In the genomic region with DNA sequence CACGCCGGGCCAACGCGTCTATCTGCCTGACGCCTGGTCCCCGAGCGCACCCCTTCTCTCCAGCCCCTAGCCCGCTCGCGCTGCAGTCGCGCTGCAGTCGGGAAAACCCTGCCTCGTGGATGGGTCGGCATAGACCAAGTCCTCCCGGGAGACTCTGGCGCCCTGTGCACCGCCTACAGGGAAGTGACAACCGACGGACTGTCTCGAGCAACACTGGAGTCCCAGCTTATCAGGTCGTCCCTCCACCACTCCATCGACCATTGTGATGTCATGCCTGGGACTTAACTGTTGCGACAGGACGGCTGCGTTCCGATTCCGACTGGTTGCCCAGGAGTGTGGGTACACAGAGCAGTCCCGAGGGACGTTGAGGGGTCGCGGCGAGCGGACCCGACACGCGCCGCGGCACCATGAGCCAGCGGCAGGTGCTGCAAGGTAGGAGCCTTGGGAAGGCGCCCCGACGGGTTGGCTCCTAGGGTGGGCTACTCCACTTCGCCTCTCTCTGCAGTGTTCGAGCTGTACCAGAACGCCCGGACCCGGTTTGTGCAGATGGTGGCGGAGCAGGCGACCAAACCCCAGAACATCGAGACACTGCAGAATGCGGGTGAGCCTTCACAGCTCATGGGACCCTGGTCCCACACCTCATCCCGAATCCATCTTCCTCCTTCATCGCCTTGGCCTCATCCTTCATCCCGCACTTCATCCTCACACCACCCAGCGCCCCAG, we compare ENCODE assay signal across 8 mouse cellular contexts. TPM values are rescaled to one million over a fixed set of nuclear protein-coding genes. Genes with fewer than 3 reads are reported as not detected.
DNase-seq lines count a peak whose midpoint lies in the region; ATAC-seq and TF ChIP-seq lines count a peak whose summit lies in the region.

No protein-coding gene starts in this region.

- 1% methylated on average over 56 of the region's 56 CpGs for WGBS in kidney, embryonic 15.5 days
- WGBS in embryonic facial prominence, embryonic 14.5 days = under 1% methylated on average over 54 of the region's 56 CpGs
- WGBS in hindbrain, postnatal 0 days = 2% methylated on average over 53 of the region's 56 CpGs
- WGBS in stomach, postnatal 0 days = 2% methylated on average over 56 of the region's 56 CpGs

- H3K4me2 ChIP-seq in kidney, embryonic 15.5 days = peak overlapping the region; percentile 41
- no peak overlapping the region for H3K4me2 ChIP-seq in embryonic facial prominence, embryonic 14.5 days (ENCODE audit: low read depth, low read length)
- no peak overlapping the region for H3K4me2 ChIP-seq in hindbrain, postnatal 0 days (ENCODE audit: low read depth, low read length)
- H3K4me2 ChIP-seq in stomach, postnatal 0 days (replicated peaks; ENCODE audit: low read depth) = peak overlapping the region; percentile 32; the same call in 1 of the 2 replicates

- no peak for TF ChIP-seq EP300 in stomach, postnatal 0 days (optimal IDR thresholded peaks at IDR 0.05)

- ATAC-seq in kidney, embryonic 15.5 days (replicated peaks; ENCODE audit: low FRiP score) = no peak; the same call in 1 of the 2 replicates
- no peak for ATAC-seq in G1E (ENCODE audit: extremely low read depth, insufficient number of reproducible peaks, low FRiP score, poor library complexity, severe bottlenecking)
- no peak for ATAC-seq in embryonic facial prominence, embryonic 14.5 days (ENCODE audit: low read depth)
- no peak for ATAC-seq in hindbrain, postnatal 0 days
- peak; percentile 27; the same call in 1 of the 2 replicates for ATAC-seq in stomach, postnatal 0 days (ENCODE audit: low FRiP score, low TSS enrichment)

- H3K4me1 ChIP-seq in kidney, embryonic 15.5 days = peaks cover 17% of the 10 kb centered on the region
- H3K4me1 ChIP-seq in G1E (ENCODE audit: insufficient read depth, low read depth, low read length) = peaks cover 27% of the 10 kb centered on the region
- H3K4me1 ChIP-seq in embryonic facial prominence, embryonic 14.5 days (ENCODE audit: control insufficient read depth, insufficient read depth, low read length) = no peaks in the 10 kb centered on the region; the same call in 1 of the 2 replicates
- H3K4me1 ChIP-seq in hindbrain, postnatal 0 days (ENCODE audit: insufficient read depth, low read length) = no peaks in the 10 kb centered on the region
- H3K4me1 ChIP-seq in megakaryocyte, embryonic 14.5 days = peaks cover 24% of the 10 kb centered on the region
- H3K4me1 ChIP-seq in stomach, postnatal 0 days (replicated peaks; ENCODE audit: control insufficient read depth, insufficient read depth) = no peaks in the 10 kb centered on the region

- H3K9me3 ChIP-seq in kidney, embryonic 15.5 days (replicated peaks) = no peaks in the 10 kb centered on the region
- H3K9me3 ChIP-seq in G1E (replicated peaks) = peaks cover 7% of the 10 kb centered on the region
- H3K9me3 ChIP-seq in embryonic facial prominence, embryonic 14.5 days (ENCODE audit: control insufficient read depth, low read length) = no peaks in the 10 kb centered on the region
- no peaks in the 10 kb centered on the region for H3K9me3 ChIP-seq in hindbrain, postnatal 0 days (ENCODE audit: low read length)
- 0 out of 2 replicates have a peak, but pooled peaks cover 5% of the 10 kb centered on the region for H3K9me3 ChIP-seq in megakaryocyte, embryonic 14.5 days
- H3K9me3 ChIP-seq in stomach, postnatal 0 days (ENCODE audit: control insufficient read depth, low read length) = no peaks in the 10 kb centered on the region

- no peaks in the 10 kb centered on the region for H3K36me3 ChIP-seq in kidney, embryonic 15.5 days
- H3K36me3 ChIP-seq in G1E (replicated peaks) = no peaks in the 10 kb centered on the region
- H3K36me3 ChIP-seq in embryonic facial prominence, embryonic 14.5 days (ENCODE audit: control insufficient read depth, insufficient read depth, low read length) = no peaks in the 10 kb centered on the region
- no peaks in the 10 kb centered on the region for H3K36me3 ChIP-seq in hindbrain, postnatal 0 days (ENCODE audit: insufficient read depth, low read length)
- H3K36me3 ChIP-seq in megakaryocyte, embryonic 14.5 days (replicated peaks; ENCODE audit: low read length) = no peaks in the 10 kb centered on the region
- H3K36me3 ChIP-seq in stomach, postnatal 0 days (ENCODE audit: control insufficient read depth, insufficient read depth, low read length) = no peaks in the 10 kb centered on the region

- H3K27me3 ChIP-seq in kidney, embryonic 15.5 days = peaks cover 76% of the 10 kb centered on the region
- peaks cover 57% of the 10 kb centered on the region for H3K27me3 ChIP-seq in G1E (ENCODE audit: insufficient read depth, low read length)
- peaks cover 78% of the 10 kb centered on the region for H3K27me3 ChIP-seq in embryonic facial prominence, embryonic 14.5 days (replicated peaks; ENCODE audit: control insufficient read depth, insufficient read depth, low read length)
- peaks cover 50% of the 10 kb centered on the region for H3K27me3 ChIP-seq in hindbrain, postnatal 0 days (ENCODE audit: insufficient read depth, low read length)
- peaks cover 73% of the 10 kb centered on the region for H3K27me3 ChIP-seq in megakaryocyte, embryonic 14.5 days (replicated peaks)
- peaks cover 10% of the 10 kb centered on the region; the same call in 1 of the 2 replicates for H3K27me3 ChIP-seq in stomach, postnatal 0 days (ENCODE audit: control insufficient read depth, insufficient read depth, low read length)

- no peak overlapping the region for H3K9ac ChIP-seq in kidney, embryonic 15.5 days
- no peak overlapping the region for H3K9ac ChIP-seq in embryonic facial prominence, embryonic 14.5 days (ENCODE audit: low read depth, low read length)
- H3K9ac ChIP-seq in hindbrain, postnatal 0 days (replicated peaks; ENCODE audit: low read length) = no peak overlapping the region
- no peak overlapping the region for H3K9ac ChIP-seq in stomach, postnatal 0 days (ENCODE audit: low read length)

- peak overlapping the region; percentile 22 for H3K4me3 ChIP-seq in kidney, embryonic 15.5 days (replicated peaks)
- peak overlapping the region; percentile 6; the same call in 1 of the 2 replicates for H3K4me3 ChIP-seq in G1E (ENCODE audit: low read depth, low read length)
- H3K4me3 ChIP-seq in embryonic facial prominence, embryonic 14.5 days (ENCODE audit: low read depth, low read length) = peak overlapping the region; percentile 20; the same call in 1 of the 2 replicates
- H3K4me3 ChIP-seq in hindbrain, postnatal 0 days (ENCODE audit: low read length) = 0 out of 2 replicates have a peak overlapping the region, but pooled peaks have one; percentile 10
- peak overlapping the region; percentile 89 for H3K4me3 ChIP-seq in megakaryocyte, embryonic 14.5 days (replicated peaks)
- peak overlapping the region; percentile 15 for H3K4me3 ChIP-seq in stomach, postnatal 0 days (ENCODE audit: low read depth, low read length)

- DNase-seq in kidney, postnatal 14 days = no peak
- DNase-seq in G1E (ENCODE audit: low spot score) = no peak
- DNase-seq in embryonic facial prominence, embryonic 14.5 days (ENCODE audit: low spot score) = no peak
- no peak for DNase-seq in hindbrain, postnatal 0 days (ENCODE audit: low spot score)
- no peak for DNase-seq in stomach, postnatal 0 days (ENCODE audit: low spot score)
- DNase-seq in frontal cortex, adult 2 months (ENCODE audit: extremely low spot score in 1 of 2, low spot score in 1 of 2) = no peak

- H3K27ac ChIP-seq in kidney, embryonic 15.5 days = no peak overlapping the region
- H3K27ac ChIP-seq in embryonic facial prominence, embryonic 14.5 days (replicated peaks; ENCODE audit: low read depth, low read length) = no peak overlapping the region
- H3K27ac ChIP-seq in hindbrain, postnatal 0 days = no peak overlapping the region
- no peak overlapping the region for H3K27ac ChIP-seq in stomach, postnatal 0 days (replicated peaks)

- no peak for TF ChIP-seq CTCF in G1E (IDR thresholded peaks at IDR 0.05; ENCODE audit: low read depth, low read length)
- no peak for TF ChIP-seq CTCF in hindbrain, postnatal 0 days (IDR thresholded peaks at IDR 0.05; ENCODE audit: low read depth)
- no peak for TF ChIP-seq CTCF in stomach, postnatal 0 days (IDR thresholded peaks at IDR 0.05; ENCODE audit: low read depth)

RNA-seq across cellular contexts. Expression of gene Spag6, which starts 5.0 kb away (rescaled TPM):
- 0.26 TPM in 1 of 2 replicates, not detected in the other for polyA plus RNA-seq in kidney, embryonic 15.5 days (2015; fragmentation: Nextera tagmentation; extraction: Ambion mirVana)
- total RNA-seq in G1E (2014; fragmentation: Nextera tagmentation) = not detected in 2 replicates
- 0.22 and 0.46 TPM in 2 replicates for total RNA-seq in G1E (2017)
- 0.08 and 0.18 TPM in 2 replicates for polyA plus RNA-seq in G1E (2012)
- 0.21 and 0.22 TPM in 2 replicates for polyA plus RNA-seq in embryonic facial prominence, embryonic 14.5 days (2014; fragmentation: Nextera tagmentation; extraction: Ambion mirVana)
- not detected in 2 replicates for total RNA-seq in hindbrain, postnatal 0 days (2014; rRNA removed)
- 0.09 and 0.20 TPM in 2 replicates for polyA plus RNA-seq in hindbrain, postnatal 0 days (2015; fragmentation: Nextera tagmentation; extraction: Ambion mirVana)
- polyA plus RNA-seq in megakaryocyte, embryonic 14.5 days (2012; ENCODE audit: insufficient read depth, low replicate concordance) = not detected in 2 replicates
- 0.10 and 0.21 TPM in 2 replicates for polyA plus RNA-seq in stomach, postnatal 0 days (2015; fragmentation: Nextera tagmentation; extraction: Ambion mirVana)
- 4.1 and 5.0 TPM in 2 replicates for polyA plus RNA-seq in frontal cortex, adult 2 months (2012; rRNA removed)

RNA-seq across cellular contexts. Expression of gene Bmi1, which starts 22.0 kb away (rescaled TPM):
- 29.0 and 35.9 TPM in 2 replicates for polyA plus RNA-seq in kidney, embryonic 15.5 days (2015; fragmentation: Nextera tagmentation; extraction: Ambion mirVana)
- total RNA-seq in G1E (2014; fragmentation: Nextera tagmentation) (155 and 179 TPM in 2 replicates), G1E (2017) (147 and 165 TPM in 2 replicates)
- polyA plus RNA-seq in G1E (2012) = 43.1 and 45.4 TPM in 2 replicates
- polyA plus RNA-seq in embryonic facial prominence, embryonic 14.5 days (2014; fragmentation: Nextera tagmentation; extraction: Ambion mirVana) = 25.9 and 28.0 TPM in 2 replicates
- 37.2 and 61.9 TPM in 2 replicates for total RNA-seq in hindbrain, postnatal 0 days (2014; rRNA removed)
- polyA plus RNA-seq in hindbrain, postnatal 0 days (2015; fragmentation: Nextera tagmentation; extraction: Ambion mirVana) = 11.8 and 14.0 TPM in 2 replicates
- polyA plus RNA-seq in megakaryocyte, embryonic 14.5 days (2012; ENCODE audit: insufficient read depth, low replicate concordance) = 2.7 and 5.1 TPM in 2 replicates
- 10.5 and 12.0 TPM in 2 replicates for polyA plus RNA-seq in stomach, postnatal 0 days (2015; fragmentation: Nextera tagmentation; extraction: Ambion mirVana)
- polyA plus RNA-seq in frontal cortex, adult 2 months (2012; rRNA removed) = 51.2 and 52.8 TPM in 2 replicates

RNA-seq across cellular contexts. Expression of gene Commd3, which starts 26.6 kb away (rescaled TPM):
- 205 and 229 TPM in 2 replicates for polyA plus RNA-seq in kidney, embryonic 15.5 days (2015; fragmentation: Nextera tagmentation; extraction: Ambion mirVana)
- total RNA-seq in G1E (2014; fragmentation: Nextera tagmentation) (247 and 256 TPM in 2 replicates), G1E (2017) (346 and 370 TPM in 2 replicates)
- polyA plus RNA-seq in G1E (2012) = 262 and 271 TPM in 2 replicates
- 195 and 218 TPM in 2 replicates for polyA plus RNA-seq in embryonic facial prominence, embryonic 14.5 days (2014; fragmentation: Nextera tagmentation; extraction: Ambion mirVana)
- total RNA-seq in hindbrain, postnatal 0 days (2014; rRNA removed) = 137 and 185 TPM in 2 replicates
- 187 and 191 TPM in 2 replicates for polyA plus RNA-seq in hindbrain, postnatal 0 days (2015; fragmentation: Nextera tagmentation; extraction: Ambion mirVana)
- 48.7 and 223 TPM in 2 replicates for polyA plus RNA-seq in megakaryocyte, embryonic 14.5 days (2012; ENCODE audit: insufficient read depth, low replicate concordance)
- polyA plus RNA-seq in stomach, postnatal 0 days (2015; fragmentation: Nextera tagmentation; extraction: Ambion mirVana) = 169 and 178 TPM in 2 replicates
- 136 and 141 TPM in 2 replicates for polyA plus RNA-seq in frontal cortex, adult 2 months (2012; rRNA removed)

Comparison
In these comparisons a context has a peak if more than half of its experiments do, and no peak if none do; other contexts are left out.
1. H3K4me2 ChIP-seq: peak in kidney, embryonic 15.5 days (single experiment) and stomach, postnatal 0 days (single experiment); none in embryonic facial prominence, embryonic 14.5 days (single experiment) and hindbrain, postnatal 0 days (single experiment).
2. H3K4me3 ChIP-seq: peak in every context shown above with its lines; median percentile 89 in megakaryocyte, embryonic 14.5 days; 22 in kidney, embryonic 15.5 days; 20 in embryonic facial prominence, embryonic 14.5 days; 15 in stomach, postnatal 0 days; 10 in hindbrain, postnatal 0 days; 6 in G1E.